ENCODE assay signal across 10 mouse cellular contexts in genomic region chrX:52791944-52792719, GRCm38 (mm10). TPM values are rescaled to one million over a fixed set of nuclear protein-coding genes. Genes with fewer than 3 reads are reported as not detected.
DNase-seq lines count a peak whose midpoint lies in the region; ATAC-seq and TF ChIP-seq lines count a peak whose summit lies in the region.
"Had no signal": no experiment of that assay in that cellular context is flagged by ENCODE, and none has a peak within 500 bp of the region (broad histone marks: within the 10 kb centered on the region; RNA-seq: fewer than 3 reads in every experiment).

No protein-coding gene starts in this region.

- H3K9me3 ChIP-seq in ES-Bruce4 (replicated peaks; ENCODE audit: control insufficient read depth, insufficient read depth, low read length, poor library complexity, severe bottlenecking): no peaks in the 10 kb centered on the region
- no peaks in the 10 kb centered on the region for H3K9me3 ChIP-seq in hindbrain, embryonic 15.5 days
- no peaks in the 10 kb centered on the region for H3K9me3 ChIP-seq in midbrain, embryonic 10.5 days (replicated peaks)

- no peak overlapping the region for H3K4me3 ChIP-seq in ES-Bruce4 (ENCODE audit: low read depth, low read length)
- peak overlapping the region; percentile 50; the same call in 1 of the 2 replicates for H3K4me3 ChIP-seq in hindbrain, embryonic 15.5 days
- H3K4me3 ChIP-seq in midbrain, embryonic 10.5 days: peak overlapping the region; percentile 55

- WGBS in hindbrain, embryonic 15.5 days: 41% methylated on average over 10 of the region's 10 CpGs
- 44% methylated on average over 10 of the region's 10 CpGs for WGBS in midbrain, embryonic 10.5 days

- no peak overlapping the region for H3K9ac ChIP-seq in ES-Bruce4 (ENCODE audit: low read depth, poor library complexity, severe bottlenecking)
- H3K9ac ChIP-seq in hindbrain, embryonic 15.5 days: no peak overlapping the region

- no peak for ATAC-seq in hindbrain, embryonic 15.5 days (ENCODE audit: low FRiP score, low read depth)
- no peak for ATAC-seq in inflammation-experienced regulatory T-cells, adult 6 months

- H3K4me2 ChIP-seq in hindbrain, embryonic 15.5 days: peak overlapping the region; percentile 57

- peak overlapping the region; percentile 56 for H3K27ac ChIP-seq in ES-Bruce4 (ENCODE audit: insufficient read depth, low read length)
- H3K27ac ChIP-seq in hindbrain, embryonic 15.5 days (replicated peaks): no peak overlapping the region
- peak overlapping the region; percentile 88 for H3K27ac ChIP-seq in midbrain, embryonic 10.5 days (replicated peaks)
- H3K27ac ChIP-seq: macrophage had no signal

- no peak for TF ChIP-seq CTCF in ES-Bruce4 (IDR thresholded peaks at IDR 0.05; ENCODE audit: low read depth, low read length)

- no peak for TF ChIP-seq POLR2A in ES-Bruce4 (IDR thresholded peaks at IDR 0.05; ENCODE audit: insufficient read depth, low read length)

- H3K27me3 ChIP-seq in ES-Bruce4 (ENCODE audit: control insufficient read depth, insufficient read depth, low read length, poor library complexity, severe bottlenecking): no peaks in the 10 kb centered on the region
- no peaks in the 10 kb centered on the region for H3K27me3 ChIP-seq in hindbrain, embryonic 15.5 days
- no peaks in the 10 kb centered on the region for H3K27me3 ChIP-seq in midbrain, embryonic 10.5 days (ENCODE audit: low read depth, poor library complexity, severe bottlenecking)

- TF ChIP-seq EP300 in ES-Bruce4 (IDR thresholded peaks at IDR 0.05; ENCODE audit: insufficient read depth, low read depth, low read length): no peak

- H3K4me1 ChIP-seq in ES-Bruce4 (ENCODE audit: control insufficient read depth, insufficient read depth, low read length): peaks cover 2% of the 10 kb centered on the region
- H3K4me1 ChIP-seq in hindbrain, embryonic 15.5 days (replicated peaks): peaks cover 5% of the 10 kb centered on the region; the same call in 1 of the 2 replicates
- H3K4me1 ChIP-seq in midbrain, embryonic 10.5 days: peaks cover 38% of the 10 kb centered on the region

- peak; percentile 7 for DNase-seq in embryo, embryonic 10 days (ENCODE audit: low spot score)
- no peak for DNase-seq in embryo, embryonic 11 days
- no peak for DNase-seq in midbrain, embryonic 10.5 days (ENCODE audit: low spot score)
- no peak for DNase-seq in frontal cortex, postnatal 36 days (ENCODE audit: low spot score in 2 of 2)
- DNase-seq in layer of hippocampus, postnatal 36 days: no peak
- DNase-seq: B cell, adult 2 months had no signal

- no peaks in the 10 kb centered on the region for H3K36me3 ChIP-seq in ES-Bruce4 (ENCODE audit: control insufficient read depth, insufficient read depth, low read length, poor library complexity, severe bottlenecking)
- H3K36me3 ChIP-seq in hindbrain, embryonic 15.5 days: no peaks in the 10 kb centered on the region
- H3K36me3 ChIP-seq in midbrain, embryonic 10.5 days: no peaks in the 10 kb centered on the region

RNA-seq across cellular contexts. Expression of gene Ccdc160, which starts 1.1 kb away (rescaled TPM):
- polyA plus RNA-seq in ES-Bruce4 (2011; ENCODE audit: insufficient read depth, insufficient read length, low read depth, missing spikeins): 4.3 and 6.0 TPM in 2 replicates
- polyA plus RNA-seq in hindbrain, embryonic 15.5 days (2015; fragmentation: Nextera tagmentation; extraction: Ambion mirVana): 6.9 and 7.5 TPM in 2 replicates
- polyA plus RNA-seq in midbrain, embryonic 10.5 days (2016; fragmentation: Nextera tagmentation; extraction: Ambion mirVana): 8.5 and 12.4 TPM in 2 replicates
- polyA plus RNA-seq in inflammation-experienced regulatory T-cells, adult 6 months (2017; shearing (Covaris generic)): not detected
- 1 to 10 TPM; 2.5 to 2.9 TPM for total RNA-seq in layer of hippocampus, postnatal 36 days (2021)
- polyA plus RNA-seq: macrophage had no signal
